Mouse (Mus musculus): ENCODE data around the gene Recql5. TPM values are rescaled to one million over a fixed set of nuclear protein-coding genes. Genes with fewer than 3 reads are reported as not detected.

Gene Recql5
- polyA plus RNA-seq (2015; fragmentation: Nextera tagmentation; extraction: Ambion mirVana) = 7.9 and 8.9 TPM in 2 replicates

DNA sequence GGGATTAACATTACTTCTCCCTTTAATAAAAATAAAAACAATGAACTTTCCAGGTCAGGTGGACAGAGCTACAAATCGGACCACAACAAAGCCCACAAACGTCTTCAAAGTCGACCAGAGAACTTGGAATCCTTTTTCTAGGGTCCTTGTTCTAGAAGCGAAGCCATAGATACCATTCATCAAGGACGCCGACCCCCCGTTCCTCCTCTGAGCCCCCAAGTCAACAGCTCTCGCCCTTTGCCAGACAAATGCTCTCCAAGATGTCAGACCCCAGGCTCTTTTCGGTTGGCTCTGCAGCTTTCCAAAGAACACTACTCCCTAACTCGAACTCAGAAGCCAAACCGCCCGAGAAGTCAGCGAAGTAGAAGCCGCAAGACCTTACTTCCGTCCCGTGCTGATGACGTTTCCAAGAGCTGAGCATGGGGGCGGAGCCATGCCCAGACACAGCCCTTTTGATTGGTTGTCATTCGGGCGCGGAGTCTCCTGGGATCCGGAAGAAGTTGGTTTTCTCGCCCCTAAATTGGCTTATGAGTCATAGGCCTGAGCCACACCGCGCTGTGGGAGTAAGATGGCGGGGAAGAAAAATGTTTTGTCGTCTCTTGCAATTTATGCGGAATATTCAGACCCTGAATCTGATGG lies at the start of gene Recql5, which contains the start of gene Sap30bp:
Recql5 (minus strand) TSS at position 370 of the 639 bp plus-strand sequence.
Sap30bp (plus strand) TSS at position 175 of the 639 bp plus-strand sequence.
- no peak within 1 kb of the TSS for H3K27ac ChIP-seq (ENCODE audit: low read length)

DNA sequence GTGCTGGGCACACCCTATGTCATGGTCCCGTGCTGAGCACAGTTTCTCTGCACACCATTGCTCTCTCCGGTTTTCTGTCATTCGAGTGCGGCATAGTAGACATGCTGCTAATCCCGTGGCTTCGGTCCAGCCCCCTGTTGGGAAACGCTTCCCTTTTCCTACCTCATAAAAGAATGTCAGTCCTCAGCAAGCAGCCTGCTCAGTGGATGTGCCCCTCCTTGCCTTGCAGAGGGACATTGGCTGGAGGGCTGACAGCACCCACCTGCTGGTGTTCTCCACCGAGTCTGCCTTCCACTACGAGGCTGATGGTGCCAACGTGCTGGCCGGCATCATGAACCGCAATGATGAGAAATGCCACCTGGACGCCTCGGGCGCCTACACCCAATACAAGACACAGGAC lies 49.2 kb upstream of the Recql5 start:
- Histone ChIP-seq H3K4me2 (ENCODE audit: low read depth, low read length) (no peak overlapping the region), H3K27me3 (ENCODE audit: control insufficient read depth, insufficient read depth, low read depth, low read length) (no peaks in the 10 kb centered on the region; the same call in 1 of the 2 replicates), H3K4me1 (ENCODE audit: control insufficient read depth, low read depth, low read length) (no peaks in the 10 kb centered on the region), H3K36me3 (ENCODE audit: control insufficient read depth, insufficient read depth) (no peaks in the 10 kb centered on the region), H3K4me3 (ENCODE audit: low read depth, low read length) (no peak overlapping the region), H3K27ac (ENCODE audit: low read length) (no peak overlapping the region), H3K9me3 (replicated peaks; ENCODE audit: control insufficient read depth, low read length) (no peaks in the 10 kb centered on the region), H3K9ac (ENCODE audit: low read depth, low read length) (no peak overlapping the region)
- no peak for ATAC-seq (ENCODE audit: low read depth)
- WGBS (ENCODE audit: insufficient replicate concordance) = 82% methylated on average over 15 of the region's 15 CpGs

More for the DNA sequence above, at the start of gene Recql5, which contains the start of gene Sap30bp:
- Histone ChIP-seq H3K4me3 (ENCODE audit: low read depth, low read length) (peak within 1 kb of the TSS; percentile 78), H3K36me3 (ENCODE audit: control insufficient read depth, insufficient read depth) (peaks cover 5% of the 10 kb centered on the region; the same call in 1 of the 2 replicates), H3K9ac (ENCODE audit: low read depth, low read length) (peak within 1 kb of the TSS; percentile 73), H3K4me2 (ENCODE audit: low read depth, low read length) (peak within 1 kb of the TSS; percentile 88), H3K9me3 (replicated peaks; ENCODE audit: control insufficient read depth, low read length) (no peaks in the 10 kb centered on the region), H3K27me3 (ENCODE audit: control insufficient read depth, insufficient read depth, low read depth, low read length) (no peaks in the 10 kb centered on the region), H3K4me1 (ENCODE audit: control insufficient read depth, low read depth, low read length) (peaks cover 19% of the 10 kb centered on the region)
- WGBS (ENCODE audit: insufficient replicate concordance) = under 1% methylated on average over 28 of the region's 28 CpGs
- ATAC-seq (ENCODE audit: low read depth) = peak; percentile 99

DNA sequence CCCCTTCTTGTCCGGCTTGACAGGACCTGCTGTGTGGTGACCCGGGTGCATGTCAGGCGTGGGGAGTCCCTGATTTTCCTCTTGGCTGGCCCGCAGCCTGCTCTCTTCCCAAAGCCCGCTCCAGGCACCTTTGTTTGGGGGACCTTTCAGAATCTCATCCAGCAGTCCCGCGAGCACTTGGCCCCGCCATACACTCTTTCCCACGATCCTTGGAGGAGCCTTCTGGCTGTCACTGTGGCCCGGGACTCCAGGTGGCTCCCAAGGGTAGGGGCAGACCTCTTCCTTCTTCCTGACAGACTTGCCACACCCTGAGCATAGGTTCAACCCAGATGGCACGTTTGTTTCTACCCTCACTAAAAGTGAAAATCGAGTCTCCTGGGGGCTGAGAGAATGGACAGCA lies 42.3 kb upstream of the Recql5 start:
- Histone ChIP-seq H3K9ac (ENCODE audit: low read depth, low read length) (no peak overlapping the region), H3K9me3 (replicated peaks; ENCODE audit: control insufficient read depth, low read length) (no peaks in the 10 kb centered on the region), H3K36me3 (ENCODE audit: control insufficient read depth, insufficient read depth) (no peaks in the 10 kb centered on the region), H3K27ac (ENCODE audit: low read length) (no peak overlapping the region), H3K4me1 (ENCODE audit: control insufficient read depth, low read depth, low read length) (no peaks in the 10 kb centered on the region; the same call in 1 of the 2 replicates), H3K4me3 (ENCODE audit: low read depth, low read length) (no peak overlapping the region; the same call in 1 of the 2 replicates), H3K27me3 (ENCODE audit: control insufficient read depth, insufficient read depth, low read depth, low read length) (peaks cover 33% of the 10 kb centered on the region), H3K4me2 (ENCODE audit: low read depth, low read length) (no peak overlapping the region)
- 39% methylated on average over 12 of the region's 12 CpGs for WGBS (ENCODE audit: insufficient replicate concordance)
- ATAC-seq (ENCODE audit: low read depth) = no peak

DNA sequence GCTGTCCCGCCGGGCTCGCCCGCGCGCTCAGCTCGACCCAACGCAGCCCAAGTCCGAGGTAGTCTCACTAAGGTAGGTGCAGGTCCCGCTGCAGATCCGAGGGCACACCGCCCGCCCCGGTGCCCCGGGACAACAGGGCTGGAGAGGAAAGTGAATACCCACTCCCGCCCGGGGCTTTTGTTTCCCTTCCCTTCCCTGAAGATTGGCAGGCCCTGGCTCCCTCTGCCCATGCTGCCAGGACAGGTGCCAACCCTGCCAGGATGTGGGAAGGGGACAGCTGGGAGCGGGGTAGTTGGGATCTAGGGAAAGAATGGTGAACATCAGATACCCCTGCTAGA lies 41.8 kb upstream of the Recql5 start:
- no peak overlapping the region for H3K27ac ChIP-seq (ENCODE audit: low read length)
- WGBS (ENCODE audit: insufficient replicate concordance) = 6% methylated on average over 18 of the region's 18 CpGs
- ATAC-seq (ENCODE audit: low read depth) = no peak
- peak overlapping the region; percentile 49 for H3K4me3 ChIP-seq (ENCODE audit: low read depth, low read length)
- H3K9me3 ChIP-seq (replicated peaks; ENCODE audit: control insufficient read depth, low read length) = no peaks in the 10 kb centered on the region
- H3K4me1 ChIP-seq (ENCODE audit: control insufficient read depth, low read depth, low read length) = no peaks in the 10 kb centered on the region; the same call in 1 of the 2 replicates
- no peak overlapping the region for H3K9ac ChIP-seq (ENCODE audit: low read depth, low read length)
- H3K27me3 ChIP-seq (ENCODE audit: control insufficient read depth, insufficient read depth, low read depth, low read length) = peaks cover 33% of the 10 kb centered on the region
- no peaks in the 10 kb centered on the region for H3K36me3 ChIP-seq (ENCODE audit: control insufficient read depth, insufficient read depth)
- H3K4me2 ChIP-seq (ENCODE audit: low read depth, low read length) = peak overlapping the region; percentile 61

DNA sequence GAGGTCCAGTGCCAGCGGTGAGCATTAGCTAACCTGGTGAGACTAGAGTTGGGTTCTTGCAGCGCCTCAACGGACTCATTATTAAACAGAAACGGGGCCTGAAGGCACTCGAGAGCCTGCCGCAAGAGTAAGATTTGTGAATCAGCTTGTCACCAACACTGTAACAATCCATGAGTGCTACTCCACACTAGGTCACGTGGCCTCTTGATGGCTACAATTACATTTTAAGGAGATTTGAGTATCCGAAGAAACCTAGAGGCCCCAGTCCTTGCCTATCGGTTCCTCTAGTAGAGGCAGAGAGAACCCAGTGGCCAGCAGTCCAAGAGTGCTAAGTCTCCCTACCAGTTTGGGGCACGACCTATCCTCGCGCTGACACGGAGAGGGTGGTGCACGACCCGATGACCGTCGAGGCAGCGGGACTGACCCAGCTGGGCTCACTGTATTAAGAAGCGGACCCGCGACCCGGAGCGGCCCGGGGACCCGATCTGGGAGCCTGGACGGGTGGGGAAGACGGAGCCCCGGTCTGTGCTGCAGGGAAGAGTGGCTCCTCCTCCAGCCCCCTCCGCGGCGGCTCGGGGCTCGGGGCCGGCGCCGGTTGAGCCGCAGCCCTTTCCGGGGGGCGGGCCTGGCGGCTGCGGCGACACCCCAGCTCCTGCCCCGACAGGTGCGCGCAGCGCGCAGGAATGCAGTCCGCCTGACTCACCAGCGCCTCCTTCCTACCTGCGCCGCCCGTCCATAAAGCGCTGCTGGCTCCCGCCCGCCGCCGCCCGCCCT lies 41.2 kb upstream of the Recql5 start, which contains the start of gene Itgb4:
Itgb4 (plus strand) TSS at position 401 of the 774 bp plus-strand sequence.
- peak; percentile 54 for ATAC-seq (ENCODE audit: low read depth)
- 10% methylated on average over 56 of the region's 58 CpGs for WGBS (ENCODE audit: insufficient replicate concordance)
- no peaks in the 10 kb centered on the region for H3K36me3 ChIP-seq (ENCODE audit: control insufficient read depth, insufficient read depth)
- no peak within 1 kb of the TSS for H3K27ac ChIP-seq (ENCODE audit: low read length)
- peak within 1 kb of the TSS; percentile 61 for H3K4me2 ChIP-seq (ENCODE audit: low read depth, low read length)
- no peaks in the 10 kb centered on the region for H3K9me3 ChIP-seq (replicated peaks; ENCODE audit: control insufficient read depth, low read length)
- H3K4me3 ChIP-seq (ENCODE audit: low read depth, low read length) = peak within 1 kb of the TSS; percentile 49
- H3K9ac ChIP-seq (ENCODE audit: low read depth, low read length) = peak within 1 kb of the TSS; percentile 16; the same call in 1 of the 2 replicates
- H3K4me1 ChIP-seq (ENCODE audit: control insufficient read depth, low read depth, low read length) = no peaks in the 10 kb centered on the region; the same call in 1 of the 2 replicates
- H3K27me3 ChIP-seq (ENCODE audit: control insufficient read depth, insufficient read depth, low read depth, low read length) = peaks cover 33% of the 10 kb centered on the region

DNA sequence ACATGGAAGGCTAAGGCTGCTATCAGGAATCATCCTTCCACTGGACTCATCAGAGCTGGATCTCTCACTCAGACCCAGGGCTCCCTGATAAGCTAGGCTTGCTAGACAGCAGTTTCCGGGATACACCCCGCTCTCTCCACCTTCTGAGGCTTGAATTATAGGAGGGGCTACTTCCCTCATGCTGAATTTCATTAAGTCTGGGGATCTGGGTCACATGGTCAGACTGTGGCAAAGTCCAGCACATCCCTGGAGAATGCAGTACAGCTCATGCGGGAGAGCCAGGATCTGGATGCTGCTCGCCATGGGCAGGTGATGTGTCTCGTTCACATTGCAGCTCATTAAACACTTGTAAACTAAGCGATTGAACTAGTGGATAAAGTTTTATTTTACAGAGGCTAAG lies 37.7 kb upstream of the Recql5 start:
- Histone ChIP-seq H3K27me3 (ENCODE audit: control insufficient read depth, insufficient read depth, low read depth, low read length) (peaks cover 28% of the 10 kb centered on the region), H3K9me3 (replicated peaks; ENCODE audit: control insufficient read depth, low read length) (no peaks in the 10 kb centered on the region), H3K4me3 (ENCODE audit: low read depth, low read length) (no peak overlapping the region), H3K4me2 (ENCODE audit: low read depth, low read length) (no peak overlapping the region), H3K27ac (ENCODE audit: low read length) (no peak overlapping the region), H3K36me3 (ENCODE audit: control insufficient read depth, insufficient read depth) (no peaks in the 10 kb centered on the region; the same call in 1 of the 2 replicates), H3K9ac (ENCODE audit: low read depth, low read length) (no peak overlapping the region), H3K4me1 (ENCODE audit: control insufficient read depth, low read depth, low read length) (no peaks in the 10 kb centered on the region; the same call in 1 of the 2 replicates)
- WGBS (ENCODE audit: insufficient replicate concordance) = 65% methylated on average over 6 of the region's 6 CpGs
- ATAC-seq (ENCODE audit: low read depth) = no peak

DNA sequence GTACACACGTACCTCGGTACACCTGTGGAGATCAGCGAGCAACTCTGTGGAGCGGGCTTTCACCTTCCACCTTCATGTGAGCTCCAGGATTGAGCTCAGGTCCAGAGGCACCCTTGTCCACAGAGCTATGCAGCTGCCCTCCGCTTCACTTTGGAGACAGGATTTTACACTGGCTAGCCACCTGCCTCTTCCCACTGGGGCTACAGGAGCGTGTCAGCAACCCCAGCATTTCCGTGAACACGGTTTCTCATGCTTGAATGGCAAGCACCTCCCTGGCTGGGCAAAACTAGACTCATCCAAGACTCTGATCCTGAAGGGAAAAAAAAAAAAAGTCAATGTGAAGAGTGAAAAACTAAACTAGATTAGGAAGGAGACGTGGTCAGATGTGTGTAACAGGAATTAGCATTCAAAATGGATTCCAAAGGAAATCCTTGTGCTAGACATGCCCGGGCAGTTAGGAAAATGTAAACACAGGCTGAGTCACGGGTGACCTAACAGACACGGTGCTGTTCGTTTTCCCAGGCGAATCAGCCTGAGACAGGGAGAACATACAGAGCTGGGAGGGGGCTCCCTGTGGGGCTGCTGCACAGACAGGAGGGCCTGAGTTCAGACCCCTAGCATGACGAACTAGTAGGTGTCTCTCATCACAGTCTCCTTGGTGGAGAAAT lies 36.9 kb upstream of the Recql5 start:
- H3K4me1 ChIP-seq (ENCODE audit: control insufficient read depth, low read depth, low read length) = peaks cover 2% of the 10 kb centered on the region

DNA sequence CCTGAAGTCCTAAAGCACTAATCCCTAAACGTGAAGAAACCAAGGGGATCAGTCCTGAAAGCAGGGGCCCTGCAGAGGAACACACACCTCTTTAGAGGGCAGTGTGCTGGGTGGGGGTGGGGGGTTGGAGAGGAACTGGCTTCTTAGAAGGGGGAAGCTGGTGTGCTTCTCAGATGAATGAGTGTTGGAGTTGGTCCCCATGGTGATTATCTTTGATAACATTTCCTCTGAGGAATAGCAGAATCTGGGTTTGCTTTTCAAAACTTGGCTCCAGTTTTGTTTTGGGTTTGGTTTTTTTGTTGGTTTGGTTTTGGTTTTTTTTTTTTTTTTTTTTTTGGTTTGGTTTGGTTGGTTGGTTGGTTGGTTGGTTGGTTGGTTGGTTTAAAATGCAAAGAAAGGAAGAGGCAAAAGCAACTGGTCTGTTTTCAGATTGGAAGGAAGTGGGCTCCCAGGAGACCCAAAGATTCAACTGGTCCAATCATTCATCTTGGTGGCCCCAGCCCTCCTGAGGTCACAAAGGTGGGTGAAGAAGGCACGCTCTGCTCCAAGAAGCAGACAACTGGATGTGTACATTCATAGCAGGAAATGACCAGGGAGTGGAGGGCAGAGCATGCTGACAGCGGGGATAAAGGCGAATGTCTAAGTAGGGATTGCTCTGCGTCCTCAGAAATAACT lies 35.6 kb upstream of the Recql5 start:
- ATAC-seq (ENCODE audit: low read depth) = no peak
- Histone ChIP-seq H3K9me3 (replicated peaks; ENCODE audit: control insufficient read depth, low read length) (no peaks in the 10 kb centered on the region), H3K4me1 (ENCODE audit: control insufficient read depth, low read depth, low read length) (peaks cover 14% of the 10 kb centered on the region), H3K9ac (ENCODE audit: low read depth, low read length) (no peak overlapping the region), H3K4me2 (ENCODE audit: low read depth, low read length) (no peak overlapping the region), H3K4me3 (ENCODE audit: low read depth, low read length) (no peak overlapping the region), H3K36me3 (ENCODE audit: control insufficient read depth, insufficient read depth) (peaks cover 12% of the 10 kb centered on the region), H3K27me3 (ENCODE audit: control insufficient read depth, insufficient read depth, low read depth, low read length) (peaks cover 7% of the 10 kb centered on the region), H3K27ac (ENCODE audit: low read length) (no peak overlapping the region)
- 41% methylated on average over 5 of the region's 5 CpGs for WGBS (ENCODE audit: insufficient replicate concordance)

More for the DNA sequence above, 36.9 kb upstream of the Recql5 start:
- ATAC-seq (ENCODE audit: low read depth) = no peak
- H3K4me3 ChIP-seq (ENCODE audit: low read depth, low read length) = no peak overlapping the region
- peaks cover 20% of the 10 kb centered on the region for H3K27me3 ChIP-seq (ENCODE audit: control insufficient read depth, insufficient read depth, low read depth, low read length)
- H3K9me3 ChIP-seq (replicated peaks; ENCODE audit: control insufficient read depth, low read length) = no peaks in the 10 kb centered on the region
- WGBS (ENCODE audit: insufficient replicate concordance) = 57% methylated on average over 15 of the region's 15 CpGs
- H3K9ac ChIP-seq (ENCODE audit: low read depth, low read length) = no peak overlapping the region
- peaks cover 1% of the 10 kb centered on the region; the same call in 1 of the 2 replicates for H3K36me3 ChIP-seq (ENCODE audit: control insufficient read depth, insufficient read depth)
- H3K4me2 ChIP-seq (ENCODE audit: low read depth, low read length) = no peak overlapping the region
- H3K27ac ChIP-seq (ENCODE audit: low read length) = no peak overlapping the region

Measured in liver, embryonic 16.5 days (tissue).